Mouse (Mus musculus) layer of hippocampus, postnatal 10 days (tissue): ENCODE measurements around the gene Optn. TPM values are rescaled to one million over a fixed set of nuclear protein-coding genes. Genes with fewer than 3 reads are reported as not detected.

ENCODE experiments used
- DNase-seq, 2 experiments: peaks; one replicate each; pipeline ENCODE4 v3.0.0; 2021; ENCODE audit warnings: low spot score in 2 of 2
- total RNA-seq, 2 experiments: library from RNA; stranded (reverse); gene quantifications; 2 replicates each; pipeline ENCODE4 v1.2.3; 2021

Gene Optn
- total RNA-seq, 2 experiments from 2014 or later, result 19.2 to 19.4 TPM

DNA sequence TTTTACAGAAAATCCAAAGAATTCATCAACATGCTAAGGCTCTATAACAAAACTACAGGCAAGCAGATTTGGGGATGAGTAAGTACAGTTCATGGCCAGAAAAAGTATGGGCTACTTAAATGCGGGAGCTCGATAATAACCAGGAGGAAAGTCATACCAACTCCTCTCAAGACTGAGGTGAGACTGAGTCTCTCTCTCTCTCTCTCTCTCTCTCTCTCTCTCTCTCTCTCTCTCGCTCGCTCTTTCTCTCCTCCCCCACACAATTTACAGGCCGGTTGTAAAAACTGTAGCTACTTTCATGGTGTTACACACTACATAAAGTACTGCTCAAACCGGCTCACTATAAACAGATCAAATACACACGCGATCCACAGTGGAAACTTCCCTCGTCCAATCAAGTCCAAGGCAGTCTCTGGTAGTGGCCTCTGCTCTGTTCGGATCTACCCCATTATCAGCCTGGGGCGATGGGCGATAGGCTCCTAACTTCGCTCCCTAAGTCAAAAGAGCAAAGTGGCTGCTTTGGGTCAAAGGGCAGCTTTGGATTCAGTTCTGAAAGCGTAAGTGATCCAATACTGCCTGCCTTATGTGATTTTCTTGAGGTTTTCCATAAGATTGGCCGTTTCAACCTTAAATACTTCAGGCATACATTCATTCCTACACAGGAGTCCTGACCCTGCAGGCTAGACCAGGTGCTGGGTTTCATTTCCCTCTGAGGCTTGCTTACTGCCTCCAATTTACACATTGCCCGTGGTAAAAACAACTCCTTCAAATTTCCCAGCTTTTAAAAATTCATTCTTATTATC, 1.2 kb downstream of the Optn start:
- no peak for DNase-seq

DNA sequence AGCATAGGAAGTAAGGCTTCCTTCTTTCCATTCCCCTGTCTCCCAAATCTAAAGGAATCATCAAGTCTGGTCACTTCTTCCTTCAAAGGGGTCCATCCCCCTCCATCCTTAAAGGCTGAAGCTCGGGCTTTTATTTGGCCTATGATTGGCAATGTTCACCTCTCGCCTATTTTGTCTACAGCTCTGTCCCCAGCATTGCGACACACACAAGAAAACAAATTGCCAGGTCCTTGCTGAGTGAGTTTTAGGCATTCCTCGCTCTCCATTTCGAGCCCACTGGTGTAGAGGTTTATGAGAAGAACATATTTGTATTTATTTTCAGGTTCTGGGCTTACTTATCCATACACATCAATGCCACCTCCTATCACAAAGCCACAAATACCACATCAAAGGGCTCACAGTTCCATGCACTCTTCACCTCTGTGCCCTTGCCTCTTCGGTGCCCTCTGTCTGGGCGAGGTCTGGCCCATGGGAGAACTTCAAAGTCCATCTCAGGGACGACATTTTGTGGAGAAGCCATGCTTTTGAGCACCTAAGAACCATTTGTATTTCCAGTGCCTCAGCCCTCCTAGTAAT, 2.6 kb downstream of the Optn start:
- no peak for DNase-seq

DNA sequence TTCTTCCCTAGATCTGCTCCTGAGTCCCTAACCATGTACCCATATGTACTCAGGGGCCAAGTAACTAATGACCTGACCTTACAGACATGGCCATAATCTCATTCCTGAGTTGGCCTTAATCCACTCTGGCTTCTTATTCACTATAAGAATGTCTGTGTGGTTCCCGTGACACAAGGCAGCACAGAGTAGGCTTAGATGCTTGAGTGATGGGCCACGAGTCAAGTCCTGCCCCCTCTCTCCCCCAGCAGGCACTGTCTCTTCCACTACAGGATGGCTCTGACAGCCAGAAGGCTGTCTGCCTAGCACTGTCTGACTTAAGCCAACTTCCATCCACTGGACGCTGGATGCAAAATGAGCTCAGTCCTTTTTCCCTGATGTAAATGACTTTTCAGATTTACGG, 3.9 kb downstream of the Optn start:
- no peak for DNase-seq

DNA sequence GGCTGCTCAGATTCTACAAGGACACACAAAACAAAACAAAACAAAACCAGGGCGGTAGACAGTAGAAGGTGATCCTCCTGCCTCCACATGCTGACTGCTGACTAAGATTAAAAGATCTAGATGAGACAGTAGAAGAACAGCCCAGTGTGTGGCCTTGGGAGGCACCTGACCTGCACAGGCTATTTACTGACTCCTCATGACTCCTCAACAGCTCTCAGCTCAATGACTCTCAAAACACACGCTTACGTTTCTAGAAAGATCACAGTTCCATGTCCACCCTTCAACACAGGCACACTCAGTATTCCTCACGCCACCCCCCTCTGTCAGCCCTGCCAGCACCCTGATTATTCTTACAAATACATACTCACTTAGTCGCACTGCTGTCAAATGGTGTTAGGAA, 5.4 kb downstream of the Optn start:
- DNase-seq, result no peak

DNA sequence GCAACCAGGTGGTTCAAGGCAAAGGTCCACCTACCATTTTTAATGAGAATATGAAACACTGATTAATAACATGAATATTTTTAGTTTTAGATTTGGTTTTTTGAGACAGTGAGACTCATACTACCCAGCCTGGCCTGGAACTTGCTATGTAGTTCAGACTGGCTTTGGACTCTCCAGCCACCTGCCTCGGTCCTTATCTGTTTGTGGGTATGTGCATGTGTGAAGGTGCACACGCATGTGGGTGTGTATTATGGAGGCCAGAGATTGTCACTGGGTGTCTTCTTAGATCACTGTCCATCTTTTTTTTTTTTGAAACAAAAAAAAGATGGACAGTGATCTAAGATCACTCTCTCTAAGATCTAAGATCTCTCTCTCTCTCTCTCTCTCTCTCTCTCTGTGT, 13.3 kb downstream of the Optn start:
- no peak for DNase-seq

DNA sequence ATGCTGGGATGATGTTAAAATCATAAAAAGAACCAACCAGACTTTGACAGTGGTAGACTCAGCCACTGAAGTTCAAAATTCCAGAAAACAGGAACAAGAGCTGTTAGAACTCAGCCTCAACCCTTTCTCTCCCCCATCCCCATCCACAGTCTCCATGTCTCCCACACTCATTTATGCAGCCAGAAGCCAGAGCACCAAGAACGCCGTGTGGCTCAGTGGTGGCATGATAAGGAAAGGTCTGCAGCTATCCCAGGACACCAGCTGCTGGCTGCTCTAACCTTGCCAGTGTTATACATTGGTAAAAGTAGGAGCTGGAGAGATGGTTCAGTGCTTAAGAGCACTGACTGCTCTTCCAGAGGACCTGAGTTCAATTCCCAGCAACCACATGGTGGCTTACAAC, 16.8 kb downstream of the Optn start:
- DNase-seq, result no peak

DNA sequence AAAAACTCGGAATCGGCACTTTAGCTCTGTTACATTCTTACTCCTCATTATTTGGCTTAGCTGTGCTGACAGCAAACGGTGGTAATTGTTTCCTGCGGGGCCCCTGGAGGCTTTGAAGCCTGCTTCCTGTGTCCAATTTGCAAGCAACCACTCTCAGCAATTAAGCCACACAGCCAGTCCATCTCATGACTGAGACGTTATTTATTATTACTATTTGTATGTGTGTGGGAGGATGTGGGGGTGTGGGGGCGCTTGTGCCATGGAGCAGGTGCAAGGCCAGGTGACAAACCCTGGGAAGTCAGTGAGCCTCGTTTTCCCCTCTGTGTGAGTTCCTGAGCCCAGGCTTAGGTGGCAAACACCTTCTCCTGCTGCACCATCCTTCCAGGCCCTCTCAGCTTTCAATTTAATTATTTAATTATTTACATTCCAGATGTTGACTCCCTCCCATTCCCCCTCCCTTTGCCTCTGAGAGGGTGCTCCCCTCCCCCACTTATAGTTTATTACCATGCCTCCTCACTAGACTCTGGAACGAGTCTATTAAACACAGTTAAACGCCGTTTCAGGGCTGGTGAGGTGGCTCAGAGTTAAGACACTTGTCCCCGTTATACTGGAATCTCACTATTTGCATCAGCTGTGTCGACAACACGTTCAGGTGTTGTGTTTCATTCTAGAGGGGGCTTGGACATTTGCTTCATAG, 18.4 kb downstream of the Optn start:
- no peak for DNase-seq

DNA sequence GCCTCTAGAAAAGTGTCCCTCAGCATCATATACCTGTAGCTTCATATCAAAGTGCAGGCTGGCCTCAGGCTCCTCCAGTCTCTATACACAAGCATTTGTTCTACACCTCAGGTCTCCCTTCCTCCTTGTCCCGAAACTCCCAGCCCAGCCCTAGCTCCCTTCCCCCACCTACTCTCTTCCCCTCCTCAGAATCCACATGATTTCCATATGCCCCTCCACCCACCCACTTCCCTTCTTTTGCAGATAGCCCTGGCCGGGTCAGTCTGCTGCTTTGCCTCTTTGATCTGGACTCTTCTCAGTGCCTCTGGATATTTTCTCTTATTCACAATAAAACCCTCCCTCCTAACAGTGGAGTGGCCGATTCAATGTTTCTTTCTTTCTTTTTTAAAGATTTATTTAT, 19.5 kb downstream of the Optn start:
- no peak for DNase-seq

DNA sequence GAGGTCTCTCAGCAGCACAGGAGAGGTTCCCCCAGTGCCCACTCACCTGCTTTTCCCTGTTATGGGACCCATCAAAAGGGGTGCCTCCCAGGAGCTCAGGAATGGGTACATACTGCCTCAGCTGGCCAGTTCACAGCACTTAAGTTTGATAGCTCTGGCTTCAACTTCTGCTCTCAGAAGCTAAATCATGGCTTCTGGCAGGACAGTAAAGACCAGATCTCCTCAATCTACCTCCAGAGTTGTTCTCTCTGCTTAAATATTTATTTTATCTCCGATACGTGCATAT, 20.4 kb downstream of the Optn start:
- no peak for DNase-seq

DNA sequence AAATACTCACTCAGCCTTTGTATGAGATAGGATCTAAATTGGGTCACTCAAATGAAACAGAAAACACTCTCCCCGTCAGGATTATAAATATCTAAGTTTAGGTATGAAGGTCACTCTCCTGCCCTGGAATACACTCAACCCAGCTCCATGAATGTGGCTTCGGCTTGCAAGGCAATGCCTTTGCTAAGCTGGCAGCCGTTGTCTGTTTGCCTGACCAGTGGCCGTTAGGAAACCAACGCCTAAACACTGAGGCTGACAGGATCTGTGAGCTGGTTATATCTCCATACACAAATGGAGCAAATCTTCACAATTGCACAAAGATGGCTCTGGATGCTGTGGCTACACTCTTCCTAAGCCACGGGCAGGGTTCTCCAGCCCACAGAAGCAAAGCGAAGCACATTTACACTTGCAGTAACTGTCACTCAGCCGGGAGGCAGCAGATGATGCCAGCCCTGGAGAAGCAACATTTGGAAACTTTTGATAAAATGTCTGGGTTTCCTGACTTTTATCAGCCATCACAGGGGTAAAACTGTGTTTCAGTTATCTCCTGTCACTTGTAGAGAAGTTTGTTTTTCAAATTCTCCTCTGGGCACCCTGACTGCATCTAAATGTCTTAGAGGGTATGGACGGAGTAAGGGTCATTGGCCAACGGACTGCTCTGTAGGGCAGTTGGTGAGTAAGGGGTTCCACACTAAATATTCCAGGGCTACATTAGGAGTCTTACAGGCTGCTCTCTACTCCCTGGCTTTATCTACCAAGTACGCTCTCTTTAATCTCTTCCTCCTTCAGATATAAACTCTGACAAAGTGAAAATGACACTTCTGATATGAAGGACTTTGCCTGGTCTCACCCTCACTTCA, 21.0 kb downstream of the Optn start:
- DNase-seq, result no peak

DNA sequence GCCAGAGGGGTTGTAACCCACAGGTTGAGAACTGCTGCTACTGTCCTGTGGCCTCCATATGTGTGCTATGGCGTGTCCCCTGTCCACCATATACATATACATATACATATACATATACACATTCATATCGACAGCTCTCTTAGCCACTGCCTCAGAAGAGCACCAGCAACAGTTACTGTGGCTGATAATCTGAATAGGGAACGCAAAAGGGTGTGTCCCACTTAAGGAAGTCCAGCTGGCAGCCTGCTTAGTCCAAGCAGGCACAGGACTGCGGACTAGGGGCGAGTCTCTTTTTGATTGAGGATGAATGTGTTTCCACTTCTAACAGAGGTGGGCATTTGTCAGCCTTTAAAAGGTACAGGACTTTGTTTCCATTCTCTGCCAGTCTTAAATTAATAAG, 22.0 kb downstream of the Optn start:
- no peak for DNase-seq

DNA sequence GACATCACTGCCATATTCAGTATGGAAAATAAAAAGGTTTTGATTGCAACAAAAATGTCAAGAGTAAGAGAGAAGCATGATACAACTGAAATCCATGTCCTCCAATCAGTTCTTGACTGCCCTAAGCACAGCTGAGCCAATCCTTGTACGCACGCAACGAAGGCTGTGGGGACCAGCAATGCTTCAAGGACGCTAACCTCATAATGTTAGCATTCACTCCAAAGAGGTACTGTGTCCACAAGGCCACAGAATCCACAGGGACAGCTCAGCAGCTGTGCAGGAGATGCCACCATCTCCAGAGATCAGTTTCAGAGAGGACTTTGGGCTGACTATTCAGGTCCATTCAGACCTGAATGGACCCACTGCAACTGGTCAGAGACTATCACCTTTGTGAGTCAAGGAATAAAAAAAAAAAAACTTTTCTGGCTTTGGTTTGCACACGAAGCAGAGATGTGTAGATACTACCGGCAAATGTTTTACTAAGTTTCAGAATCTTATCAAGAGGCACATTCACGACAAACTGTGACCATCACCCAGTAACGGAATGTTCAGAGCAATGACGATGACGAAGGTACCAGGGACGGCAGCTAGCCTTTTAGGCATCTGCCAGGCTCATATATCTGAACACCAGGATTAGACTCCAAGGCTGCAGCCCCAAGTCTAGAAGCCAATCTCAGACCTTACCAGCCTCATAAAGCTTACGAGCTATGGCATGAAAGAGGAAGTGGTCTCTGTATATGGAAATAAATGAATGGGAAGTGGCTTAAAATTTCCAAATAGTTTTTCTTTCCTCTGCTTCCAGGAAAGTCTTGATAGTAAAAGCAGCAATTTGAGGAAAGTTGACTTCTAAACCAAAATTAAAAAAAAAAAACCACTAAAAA, 23.3 kb downstream of the Optn start:
- no peak for DNase-seq

DNA sequence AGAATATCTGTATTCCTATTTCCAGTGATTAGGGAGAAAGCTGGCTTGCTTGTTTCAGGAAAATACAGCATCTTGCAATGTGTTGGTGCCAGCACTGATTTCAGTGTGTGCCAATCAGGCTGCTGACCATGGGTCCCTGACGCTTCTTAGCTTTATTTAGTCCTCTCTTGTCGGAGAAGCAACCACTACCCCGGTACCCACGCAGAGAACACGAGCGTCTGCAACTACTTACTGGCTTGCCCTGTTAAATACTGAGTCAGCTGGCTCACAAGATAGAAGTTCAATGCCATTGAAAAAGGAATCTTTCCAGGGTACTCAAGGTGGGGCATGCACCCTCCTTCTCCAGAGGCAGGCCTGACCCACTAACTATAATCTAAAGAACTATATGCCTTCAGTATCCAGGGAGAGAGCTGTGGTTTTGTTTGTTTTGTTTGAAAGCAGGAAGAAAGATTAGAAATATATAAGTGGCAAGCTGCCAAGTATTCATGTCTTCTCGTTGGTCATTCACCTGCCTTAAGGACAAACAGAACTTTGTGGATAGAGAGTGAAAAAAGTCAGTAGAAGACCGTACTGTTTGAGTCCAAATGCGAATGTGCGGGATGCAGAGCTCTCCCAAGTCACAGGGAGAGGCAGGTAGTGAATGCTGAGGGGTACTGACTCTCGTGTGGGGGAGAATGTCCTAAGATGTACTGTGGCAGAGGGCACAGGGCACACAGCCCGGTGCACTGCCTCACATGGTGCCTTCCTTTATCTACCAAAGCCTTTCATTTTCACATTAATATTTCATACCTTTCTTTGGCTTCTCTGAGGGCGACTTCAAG, 24.3 kb downstream of the Optn start:
- DNase-seq, result no peak

DNA sequence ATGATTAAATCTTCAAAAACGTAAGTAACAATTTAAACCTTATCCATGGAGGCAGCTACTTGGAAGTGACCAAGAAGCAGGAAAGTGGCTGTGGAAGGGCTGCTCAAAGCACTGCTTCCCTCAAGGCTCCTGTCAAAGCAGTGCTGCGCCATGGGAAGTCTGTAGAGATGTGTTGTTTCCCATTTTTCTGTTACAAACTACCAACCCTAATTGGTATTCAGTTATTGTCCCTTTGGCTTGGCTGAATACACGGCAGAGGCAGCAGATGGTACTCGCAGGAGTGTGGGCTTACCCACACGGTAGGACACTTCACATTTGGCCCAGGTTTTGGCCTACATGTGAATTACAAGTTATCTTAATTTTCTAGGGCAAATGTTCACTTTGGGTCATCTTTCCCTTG, 25.5 kb downstream of the Optn start:
- DNase-seq, result no peak

DNA sequence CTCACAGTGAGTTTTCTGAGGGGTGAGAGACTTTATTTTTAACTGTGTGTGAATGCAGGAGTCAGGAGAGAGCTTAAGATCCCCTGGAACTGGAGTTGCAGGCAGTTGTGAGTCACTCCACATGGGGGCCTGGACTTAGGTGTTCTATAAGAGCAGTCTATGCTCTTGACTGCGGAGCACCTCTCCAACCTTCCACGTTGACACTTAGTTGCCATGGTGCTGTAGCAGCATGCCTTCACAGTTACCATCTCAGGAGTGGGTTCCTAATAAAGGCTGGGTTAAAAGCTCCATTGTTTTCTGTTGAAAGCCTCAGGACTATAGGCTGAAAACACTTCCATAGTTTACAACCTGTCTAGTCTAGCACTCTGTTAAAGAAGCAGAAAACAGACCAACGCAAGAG, 26.5 kb downstream of the Optn start:
- DNase-seq, result no peak

DNA sequence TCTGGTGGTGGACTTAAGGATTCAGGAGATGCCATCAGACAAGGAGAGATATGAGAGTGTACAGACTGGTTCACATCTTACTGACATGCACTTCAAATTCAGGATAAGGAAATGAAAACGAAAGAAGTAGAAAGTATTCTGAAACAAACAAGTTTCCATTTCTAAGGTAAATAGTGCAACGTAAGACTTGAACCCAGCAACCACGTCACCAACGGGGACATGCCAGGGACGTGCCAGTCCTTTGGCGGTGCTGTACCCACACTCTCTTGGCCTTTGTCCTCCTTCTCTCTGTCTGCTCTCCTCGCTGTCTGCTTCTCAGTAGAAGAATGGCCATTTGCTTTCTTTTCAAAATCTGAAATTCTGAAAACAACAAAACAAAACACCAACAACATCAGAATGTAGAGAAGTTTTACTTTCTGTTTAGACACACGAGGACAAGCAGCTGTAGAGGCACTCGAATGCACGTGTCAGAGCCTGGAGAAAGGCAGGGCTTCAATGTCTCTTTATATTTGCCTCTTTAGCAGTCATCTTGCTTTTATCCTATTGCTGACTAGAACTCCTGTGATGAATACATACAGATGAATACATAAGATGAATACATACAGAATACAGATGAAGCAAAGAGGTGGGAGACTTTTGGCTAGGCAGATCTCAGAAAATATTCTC, 27.3 kb downstream of the Optn start:
- DNase-seq, result no peak

DNA sequence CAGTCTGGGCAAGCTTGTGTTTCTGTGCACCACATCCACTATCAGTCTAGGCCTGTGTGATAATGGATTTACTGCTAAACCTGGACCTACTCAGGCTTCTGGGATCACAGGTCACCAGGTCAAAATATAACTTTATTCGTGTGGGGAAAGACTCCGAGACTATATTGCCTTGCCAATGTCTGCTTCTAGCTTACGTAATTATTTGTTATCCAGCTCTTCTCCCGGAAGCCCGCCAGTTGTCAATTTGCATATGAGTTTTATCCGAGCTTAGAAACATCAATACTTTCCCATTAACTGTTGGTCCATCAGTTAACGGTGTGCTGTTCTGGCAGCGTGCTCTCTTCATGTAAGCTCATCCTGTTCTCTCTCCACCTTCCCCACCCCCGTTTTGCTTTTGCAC, 28.6 kb downstream of the Optn start:
- no peak for DNase-seq

DNA sequence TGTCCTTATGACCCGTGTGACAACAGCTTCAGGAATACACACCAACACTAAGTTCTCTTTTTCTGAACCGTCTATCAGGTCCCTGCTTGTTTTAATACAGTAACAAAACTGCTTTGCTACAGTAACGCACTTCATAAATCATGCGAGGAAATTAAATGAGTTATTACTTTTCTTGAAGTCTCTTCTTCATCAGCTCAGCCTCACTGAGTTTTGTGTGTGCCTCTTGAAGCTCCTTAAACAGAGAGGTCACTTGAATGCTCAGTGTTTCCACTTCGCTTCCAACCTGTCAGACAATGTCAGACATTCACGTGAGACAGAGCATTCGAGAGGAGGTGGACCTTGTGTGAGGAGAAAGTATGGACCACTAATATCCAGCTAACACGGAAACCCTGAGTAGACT, 29.1 kb downstream of the Optn start:
- no peak for DNase-seq
